Mouse (Mus musculus) neural tube, embryonic 12.5 days (tissue): ENCODE measurements around the gene Ap3b1. TPM values are rescaled to one million over a fixed set of nuclear protein-coding genes. Genes with fewer than 3 reads are reported as not detected.

Experiments used
- ATAC-seq: fragments of 200-750 bp; cut with Nextera tagmentation; 2 replicates; pipeline ENCODE4 v1.8.0; 2017; ENCODE audit warnings: low read depth, mild to moderate bottlenecking, moderate TSS enrichment, moderate library complexity; ENCODE audit not compliant: low FRiP score
- H3K27ac ChIP-seq: fragments of 300-500 bp; sonication (generic); 2 replicates; pipeline ENCODE4 v1.5.1; 2016
- H3K27me3 ChIP-seq: fragments of 300-500 bp; sonication (generic); replicated peaks from 2 replicates; pipeline ENCODE4 v1.6.1; 2016; ENCODE audit warnings: mild to moderate bottlenecking
- H3K36me3 ChIP-seq: fragments of 300-500 bp; sonication (generic); 2 replicates; pipeline ENCODE4 v1.6.1; 2016; ENCODE audit warnings: mild to moderate bottlenecking
- H3K4me1 ChIP-seq: fragments of 300-500 bp; sonication (generic); 2 replicates; pipeline ENCODE4 v1.6.1; 2016
- H3K4me2 ChIP-seq: fragments of 300-500 bp; sonication (generic); replicated peaks from 2 replicates; pipeline ENCODE4 v1.6.1; 2016; ENCODE audit warnings: mild to moderate bottlenecking
- H3K4me3 ChIP-seq: fragments of 300-500 bp; sonication (generic); 2 replicates; pipeline ENCODE4 v1.5.1; 2016
- H3K9ac ChIP-seq: fragments of 300-500 bp; sonication (generic); 2 replicates; pipeline ENCODE4 v1.6.1; 2016; ENCODE audit warnings: mild to moderate bottlenecking
- H3K9me3 ChIP-seq: fragments of 300-500 bp; sonication (generic); 2 replicates; pipeline ENCODE4 v1.6.1; 2016; ENCODE audit warnings: mild to moderate bottlenecking
- WGBS: fragments of 180-500 bp; shearing (Covaris S2); methylation state at CpG from one replicate; pipeline ENCODE4 v1.1.7; 2016; 5-methylcytosine and 5-hydroxymethylcytosine counted together
- polyA plus RNA-seq: library from polyadenylated mRNA; unstranded; fragments of >200 nt; fragmentation: Nextera tagmentation; extraction: Ambion mirVana; gene quantifications from 2 replicates; pipeline ENCODE4 v1.2.1, GENCODE M21; 2016

Ap3b1 gene
- polyA plus RNA-seq, 1 experiment from 2014 or later, result 36.2 TPM

DNA sequence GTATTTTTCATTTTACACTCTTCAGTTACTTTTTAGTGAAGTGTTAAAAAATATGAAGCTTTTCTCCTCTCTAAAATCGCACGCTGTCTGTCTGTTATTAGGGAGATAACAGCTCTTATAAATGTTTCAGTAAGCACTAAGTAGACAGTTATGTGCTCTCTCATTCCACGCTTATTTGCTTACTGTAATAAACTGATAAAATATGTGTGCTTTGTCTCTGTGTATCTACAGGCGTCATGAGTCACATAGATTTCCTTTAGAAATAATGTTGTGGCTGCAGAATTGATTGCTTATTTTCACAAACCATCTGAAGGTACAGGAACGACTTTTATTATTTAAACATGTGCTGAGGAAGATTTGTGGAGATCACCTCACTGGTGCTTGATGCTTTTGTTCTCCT is 164.5 kb downstream of the Ap3b1 start:
- Histone ChIP-seq H3K27ac (no peak overlapping the region), H3K4me3 (no peak overlapping the region), H3K27me3 (no peaks in the 10 kb centered on the region), H3K4me2 (no peak overlapping the region), H3K9me3 (no peaks in the 10 kb centered on the region), H3K9ac (no peak overlapping the region), H3K4me1 (no peaks in the 10 kb centered on the region), H3K36me3 (0 out of 2 replicates have a peak, but pooled peaks cover 4% of the 10 kb centered on the region)
- ATAC-seq, result no peak
- WGBS, result 64% methylated on average over 5 of the region's 5 CpGs

DNA sequence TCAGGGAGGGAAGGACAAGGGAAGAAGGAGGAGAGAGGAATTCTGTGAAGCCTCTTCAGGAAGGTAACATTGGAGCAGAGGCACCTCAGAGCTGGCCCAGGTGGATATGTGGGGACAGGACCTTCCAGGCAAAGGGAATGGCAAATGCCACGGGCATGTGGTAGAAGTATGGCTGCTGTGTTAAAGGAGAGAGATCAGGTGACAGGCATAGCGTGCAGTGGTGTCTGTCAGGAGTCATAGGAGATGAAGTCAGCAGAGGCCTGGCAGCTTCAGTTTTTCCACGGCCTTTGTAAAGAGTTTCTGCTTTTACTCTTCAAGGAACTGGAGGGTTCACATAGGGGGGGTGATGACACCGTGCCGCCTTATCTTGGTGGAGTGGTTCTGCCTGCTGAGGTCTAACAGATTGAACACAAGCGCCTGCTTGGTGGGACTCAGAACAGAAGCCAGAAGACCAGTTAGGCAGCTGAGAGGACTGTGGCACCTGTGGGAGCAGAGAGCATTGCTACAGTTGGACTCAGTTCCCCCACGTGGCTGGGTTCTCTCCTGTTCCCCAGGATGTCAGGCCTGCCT is 166.0 kb downstream of the Ap3b1 start:
- no peak overlapping the region for H3K4me3 ChIP-seq
- H3K4me1 ChIP-seq, result no peaks in the 10 kb centered on the region
- no peaks in the 10 kb centered on the region for H3K27me3 ChIP-seq
- 88% methylated on average over 7 of the region's 7 CpGs for WGBS
- no peak overlapping the region for H3K27ac ChIP-seq
- H3K9me3 ChIP-seq, result no peaks in the 10 kb centered on the region
- no peak overlapping the region for H3K9ac ChIP-seq
- no peak overlapping the region for H3K4me2 ChIP-seq
- H3K36me3 ChIP-seq, result peaks cover 7% of the 10 kb centered on the region; the same call in 1 of the 2 replicates
- ATAC-seq, result no peak

DNA sequence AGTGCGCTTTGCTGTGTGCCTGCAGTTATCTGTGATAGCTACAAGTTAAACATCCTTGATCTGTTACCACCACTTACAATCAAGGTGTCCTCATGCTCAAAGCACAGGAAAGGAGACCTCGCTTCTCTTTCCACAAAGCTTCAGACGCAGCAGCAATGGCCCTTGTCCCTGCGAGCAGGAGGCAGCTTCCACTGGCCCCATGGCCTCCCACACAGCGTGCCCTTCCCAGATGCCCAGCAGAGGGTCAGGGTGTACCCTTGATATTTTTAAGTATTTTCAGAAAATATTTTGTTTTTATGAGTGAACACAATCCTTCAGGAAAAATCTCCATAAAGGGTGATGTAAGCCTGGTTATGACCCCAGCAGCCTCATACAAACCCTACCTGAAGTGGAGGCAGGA is 170.4 kb downstream of the Ap3b1 start:
- Histone ChIP-seq H3K4me2 (no peak overlapping the region), H3K27me3 (no peaks in the 10 kb centered on the region), H3K27ac (no peak overlapping the region), H3K4me1 (no peaks in the 10 kb centered on the region), H3K9ac (no peak overlapping the region), H3K4me3 (no peak overlapping the region), H3K36me3 (peaks cover 7% of the 10 kb centered on the region; the same call in 1 of the 2 replicates), H3K9me3 (no peaks in the 10 kb centered on the region)
- 94% methylated on average over 5 of the region's 5 CpGs for WGBS
- no peak for ATAC-seq

DNA sequence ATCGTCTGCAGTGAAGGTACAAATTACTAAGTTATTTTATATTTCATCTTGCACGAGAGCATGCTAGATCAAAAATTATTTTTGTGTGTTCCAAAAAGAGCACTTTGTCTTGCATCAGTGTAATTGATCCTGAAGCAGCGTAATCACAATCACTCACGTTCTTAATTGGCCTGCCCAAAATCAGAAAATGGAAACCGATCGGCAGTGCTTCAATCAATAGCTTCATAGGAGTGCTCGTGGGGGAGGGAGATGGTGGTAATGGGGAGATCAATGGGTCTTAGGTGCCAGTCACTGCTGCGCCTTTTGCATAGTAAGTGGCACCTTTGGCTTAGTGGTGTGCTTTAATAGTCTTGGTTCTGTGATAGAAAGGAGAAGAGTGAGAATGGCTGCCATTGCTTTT is 174.8 kb downstream of the Ap3b1 start:
- Histone ChIP-seq H3K9me3 (no peaks in the 10 kb centered on the region), H3K4me2 (no peak overlapping the region), H3K27me3 (no peaks in the 10 kb centered on the region), H3K4me3 (no peak overlapping the region), H3K27ac (no peak overlapping the region), H3K9ac (no peak overlapping the region), H3K36me3 (peaks cover 3% of the 10 kb centered on the region; the same call in 1 of the 2 replicates), H3K4me1 (no peaks in the 10 kb centered on the region)
- WGBS, result 96% methylated on average over 8 of the region's 8 CpGs
- ATAC-seq, result no peak

DNA sequence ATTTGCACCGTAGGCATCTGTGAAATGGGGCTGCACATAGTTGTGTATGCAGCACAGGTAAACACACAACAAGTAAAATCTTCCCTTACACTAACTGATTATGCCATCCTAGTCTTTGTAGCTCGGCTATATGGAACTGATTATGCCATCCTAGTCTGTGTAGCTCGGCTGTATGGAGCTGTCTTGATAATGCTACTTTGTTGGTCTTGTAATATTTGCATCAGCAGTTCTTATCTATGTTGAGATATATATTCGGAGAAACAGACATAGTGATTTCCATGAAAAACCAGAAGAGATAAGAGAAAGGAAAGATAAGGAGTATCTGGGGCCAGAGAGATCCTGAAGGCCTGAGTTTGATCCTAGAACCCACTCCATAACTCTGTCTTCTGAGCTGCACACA is 178.6 kb downstream of the Ap3b1 start:
- no peak overlapping the region for H3K4me3 ChIP-seq
- H3K9ac ChIP-seq, result no peak overlapping the region
- no peak overlapping the region for H3K27ac ChIP-seq
- H3K9me3 ChIP-seq, result no peaks in the 10 kb centered on the region
- no peaks in the 10 kb centered on the region for H3K36me3 ChIP-seq
- no peaks in the 10 kb centered on the region for H3K4me1 ChIP-seq
- no peak overlapping the region for H3K4me2 ChIP-seq
- no peak for ATAC-seq
- 92% methylated on average over 4 of the region's 4 CpGs for WGBS
- H3K27me3 ChIP-seq, result peaks cover 3% of the 10 kb centered on the region

DNA sequence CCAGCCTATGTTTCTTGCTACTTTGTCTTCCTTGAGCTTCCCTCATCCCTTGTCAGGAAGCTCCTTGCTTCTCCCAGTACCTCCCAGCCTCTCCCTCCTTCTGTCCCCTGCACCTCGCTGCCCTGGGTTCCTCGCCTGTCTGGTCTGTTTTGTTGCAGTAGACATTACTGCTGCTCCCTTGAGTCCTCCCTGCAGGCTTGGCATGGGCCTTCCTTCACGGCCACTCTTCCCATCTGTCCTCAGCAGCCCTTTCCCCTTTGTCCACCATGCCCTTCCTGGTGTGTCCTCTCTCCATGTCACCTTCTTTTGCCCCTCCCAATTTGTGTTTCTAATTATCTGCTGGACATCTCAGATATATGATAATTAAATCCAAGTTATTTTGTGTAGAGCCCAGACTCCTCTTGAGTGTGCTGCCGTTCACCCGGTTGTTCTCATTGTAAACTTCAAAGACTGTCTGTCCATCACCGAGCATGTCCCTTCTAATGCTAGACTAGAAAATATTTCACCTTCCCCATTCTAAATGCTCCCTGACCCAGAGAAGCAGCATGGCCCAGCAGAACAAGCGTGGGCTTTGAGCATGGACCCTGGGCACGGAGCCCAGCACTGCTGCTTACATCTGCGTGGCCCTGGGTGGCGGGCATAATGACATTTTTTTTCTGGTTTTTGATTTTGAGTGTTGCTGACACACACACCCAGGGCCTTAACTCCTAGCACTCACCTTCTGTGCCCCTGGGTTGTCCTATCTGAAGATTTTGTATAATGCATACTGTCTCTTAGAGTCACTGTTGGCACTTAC is 181.3 kb downstream of the Ap3b1 start:
- H3K4me3 ChIP-seq, result no peak overlapping the region
- no peaks in the 10 kb centered on the region for H3K9me3 ChIP-seq
- no peak overlapping the region for H3K27ac ChIP-seq
- no peaks in the 10 kb centered on the region for H3K4me1 ChIP-seq
- ATAC-seq, result no peak
- H3K27me3 ChIP-seq, result peaks cover 10% of the 10 kb centered on the region
- no peak overlapping the region for H3K4me2 ChIP-seq
- 0 out of 2 replicates have a peak, but pooled peaks cover 3% of the 10 kb centered on the region for H3K36me3 ChIP-seq
- no peak overlapping the region for H3K9ac ChIP-seq
- 90% methylated on average over 10 of the region's 10 CpGs for WGBS

DNA sequence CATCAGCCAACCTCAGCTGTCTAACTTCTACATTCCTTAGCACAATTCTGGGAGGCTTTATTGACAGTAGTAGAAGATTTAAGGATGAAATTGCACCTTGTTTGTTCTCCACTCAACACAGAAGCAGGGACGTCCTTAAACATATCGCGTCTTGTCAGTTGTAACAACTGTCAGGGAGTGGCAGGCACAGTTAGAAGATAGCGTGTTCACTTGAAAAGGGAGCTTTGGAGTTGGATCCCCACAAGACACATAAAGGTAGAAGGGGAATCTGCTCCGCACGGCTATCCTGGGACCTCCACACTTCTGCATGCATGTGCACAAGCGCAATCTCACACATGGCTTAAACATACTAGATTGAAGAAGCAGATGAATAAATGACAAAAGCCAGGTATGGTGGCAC is 183.3 kb downstream of the Ap3b1 start:
- Histone ChIP-seq H3K36me3 (0 out of 2 replicates have a peak, but pooled peaks cover 3% of the 10 kb centered on the region), H3K4me3 (no peak overlapping the region), H3K9ac (no peak overlapping the region), H3K4me2 (no peak overlapping the region), H3K4me1 (no peaks in the 10 kb centered on the region), H3K9me3 (no peaks in the 10 kb centered on the region), H3K27me3 (peaks cover 10% of the 10 kb centered on the region), H3K27ac (no peak overlapping the region)
- 93% methylated on average over 7 of the region's 7 CpGs for WGBS
- no peak for ATAC-seq

DNA sequence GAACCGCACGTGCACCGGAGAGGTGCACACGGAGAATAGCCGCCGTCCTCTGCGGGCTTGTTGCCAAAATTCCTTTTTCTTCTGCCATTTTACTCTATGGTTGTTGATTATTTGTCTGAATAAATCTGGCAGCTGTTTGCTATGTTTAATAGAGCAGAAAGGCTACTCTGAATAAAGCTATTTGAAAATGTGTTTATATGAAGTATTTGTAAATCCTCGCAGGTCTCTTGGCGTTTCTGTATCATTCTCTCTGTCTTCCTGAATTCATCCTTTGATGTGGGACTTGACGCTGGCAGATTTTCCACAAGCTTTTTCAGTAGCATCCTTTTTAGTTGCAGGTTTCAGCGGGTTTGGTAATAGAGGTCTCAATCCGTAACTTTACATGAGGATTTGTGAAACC is 185.5 kb downstream of the Ap3b1 start:
- peaks cover 24% of the 10 kb centered on the region for H3K27me3 ChIP-seq
- H3K9ac ChIP-seq, result no peak overlapping the region
- WGBS, result 92% methylated on average over 12 of the region's 12 CpGs

DNA sequence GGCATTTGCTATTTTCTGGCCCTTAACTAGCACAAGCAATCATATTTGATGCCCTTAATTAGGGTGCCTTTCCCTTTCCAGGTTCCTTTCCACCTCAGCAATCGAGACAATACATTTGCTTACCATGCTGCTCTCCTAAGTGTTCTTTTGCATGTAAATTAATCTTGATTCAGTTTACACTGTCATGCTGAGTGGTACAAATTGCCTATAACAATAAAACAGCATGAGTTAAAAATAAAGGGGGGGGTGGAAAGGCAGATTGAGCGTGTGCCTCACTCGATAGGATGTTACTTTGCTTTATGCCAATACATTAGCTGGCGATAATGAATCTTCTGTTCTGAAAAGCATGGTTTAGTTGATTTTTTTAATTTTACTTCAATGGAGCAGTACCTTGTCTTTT is 187.0 kb downstream of the Ap3b1 start:
- Histone ChIP-seq H3K4me2 (no peak overlapping the region), H3K36me3 (0 out of 2 replicates have a peak, but pooled peaks cover 3% of the 10 kb centered on the region), H3K27me3 (peaks cover 24% of the 10 kb centered on the region), H3K9me3 (no peaks in the 10 kb centered on the region), H3K9ac (no peak overlapping the region), H3K4me3 (no peak overlapping the region), H3K4me1 (0 out of 2 replicates have a peak, but pooled peaks cover 2% of the 10 kb centered on the region), H3K27ac (no peak overlapping the region)
- WGBS, result 27% methylated on average over 4 of the region's 4 CpGs
- ATAC-seq, result peak; percentile 41; the same call in 1 of the 2 replicates

More for the DNA sequence above, 185.5 kb downstream of the Ap3b1 start:
- Histone ChIP-seq H3K9me3 (no peaks in the 10 kb centered on the region), H3K36me3 (0 out of 2 replicates have a peak, but pooled peaks cover 3% of the 10 kb centered on the region), H3K4me1 (no peaks in the 10 kb centered on the region), H3K27ac (no peak overlapping the region), H3K4me2 (no peak overlapping the region), H3K4me3 (no peak overlapping the region)
- ATAC-seq, result no peak

DNA sequence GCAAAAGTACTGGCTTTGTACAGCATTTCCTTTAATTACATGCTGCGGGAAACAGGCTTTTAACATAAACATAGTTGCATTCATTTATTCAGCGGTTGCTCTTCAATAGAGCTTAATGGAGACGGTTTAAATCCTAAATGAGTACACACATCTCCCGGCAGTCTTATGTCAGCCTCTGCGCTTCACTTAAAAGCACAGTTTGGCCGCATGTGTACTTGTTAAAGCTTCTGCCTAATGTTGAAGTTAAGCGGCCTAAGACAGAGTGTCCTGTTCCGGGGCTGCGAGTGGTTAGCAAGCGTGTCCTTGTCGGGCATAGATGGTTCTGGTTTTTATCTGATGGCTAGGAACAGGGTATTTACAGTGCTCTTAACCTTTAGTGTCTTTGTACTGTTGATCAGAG is 187.5 kb downstream of the Ap3b1 start:
- Histone ChIP-seq H3K27me3 (peaks cover 24% of the 10 kb centered on the region), H3K4me3 (no peak overlapping the region), H3K9ac (no peak overlapping the region), H3K27ac (no peak overlapping the region), H3K9me3 (no peaks in the 10 kb centered on the region), H3K4me2 (no peak overlapping the region), H3K36me3 (0 out of 2 replicates have a peak, but pooled peaks cover 3% of the 10 kb centered on the region), H3K4me1 (0 out of 2 replicates have a peak, but pooled peaks cover 2% of the 10 kb centered on the region)
- whole genome bisulfite sequencing, result 68% methylated on average over 11 of the region's 11 CpGs
- no peak for ATAC-seq

DNA sequence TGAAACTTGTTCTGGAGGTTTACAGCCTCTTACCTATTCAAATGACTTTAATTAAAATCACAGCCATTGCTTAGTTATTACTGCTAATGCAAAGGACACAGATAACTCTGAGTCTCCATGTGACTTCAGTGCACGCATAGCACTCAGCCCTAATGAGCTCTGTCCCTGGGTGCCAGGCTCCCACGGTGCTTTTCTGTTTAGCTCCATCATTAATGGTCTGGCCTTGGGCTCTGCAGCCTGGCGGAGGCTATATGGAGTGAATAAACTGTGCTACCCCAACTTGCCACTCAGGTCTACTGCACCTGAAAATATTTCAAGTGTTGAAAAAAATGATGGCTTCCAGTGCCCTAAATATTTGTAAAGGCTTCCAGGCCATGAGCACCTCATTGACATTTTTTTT is 190.8 kb downstream of the Ap3b1 start:
- WGBS, result 52% methylated on average over 3 of the region's 3 CpGs
- Histone ChIP-seq H3K36me3 (no peaks in the 10 kb centered on the region), H3K27me3 (peaks cover 14% of the 10 kb centered on the region; the same call in 1 of the 2 replicates), H3K4me2 (no peak overlapping the region), H3K4me1 (0 out of 2 replicates have a peak, but pooled peaks cover 2% of the 10 kb centered on the region), H3K4me3 (no peak overlapping the region), H3K27ac (no peak overlapping the region), H3K9me3 (no peaks in the 10 kb centered on the region), H3K9ac (no peak overlapping the region)
- no peak for ATAC-seq

DNA sequence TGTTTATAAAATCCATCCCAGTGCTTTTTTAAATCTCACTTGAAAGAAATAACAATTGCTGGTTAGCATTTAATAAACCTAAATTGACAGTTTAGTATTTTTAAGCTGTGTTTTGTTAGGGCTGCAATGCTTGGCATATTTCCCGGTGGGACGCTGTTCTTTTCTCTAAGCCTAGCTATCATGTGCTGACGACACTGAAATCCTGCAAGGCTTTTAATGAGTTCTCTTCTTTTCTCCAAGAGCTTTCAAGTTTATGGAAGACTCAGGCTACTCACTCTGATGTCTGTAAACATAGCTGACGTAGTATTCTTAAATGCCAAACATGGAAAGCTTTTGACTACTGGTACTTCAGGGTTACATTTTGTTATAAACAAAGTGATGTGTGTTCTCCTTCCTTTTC is 191.3 kb downstream of the Ap3b1 start:
- Histone ChIP-seq H3K27ac (no peak overlapping the region), H3K4me3 (no peak overlapping the region), H3K9me3 (no peaks in the 10 kb centered on the region), H3K27me3 (peaks cover 14% of the 10 kb centered on the region; the same call in 1 of the 2 replicates), H3K4me2 (no peak overlapping the region), H3K9ac (no peak overlapping the region), H3K4me1 (0 out of 2 replicates have a peak, but pooled peaks cover 2% of the 10 kb centered on the region), H3K36me3 (no peaks in the 10 kb centered on the region)
- ATAC-seq, result no peak
- WGBS, result 84% methylated on average over 4 of the region's 4 CpGs
